Mouse (Mus musculus): ENCODE measurements at regions not wholly inside any gene's neighbourhood (a gene's known extent, or its start where the extent isn't known, plus 50 kb on each side); places are given as distances from the start of the nearest gene placed in this dataset.

- H3K4me2 ChIP-seq (ENCODE audit: low read depth, low read length), result no peak overlapping the region
- H3K9ac ChIP-seq (ENCODE audit: low read length), result no peak overlapping the region
- ATAC-seq (ENCODE audit: insufficient read depth, low FRiP score), result no peak
- H3K4me3 ChIP-seq (replicated peaks; ENCODE audit: low read length), result no peak overlapping the region
- H3K27ac ChIP-seq (ENCODE audit: low read length), result no peak overlapping the region
- 40% methylated on average over 3 of the region's 3 CpGs for WGBS
- H3K4me1 ChIP-seq (ENCODE audit: control insufficient read depth, insufficient read depth, low read length), result no peaks in the 10 kb centered on the region
- no peaks in the 10 kb centered on the region for H3K36me3 ChIP-seq (ENCODE audit: control insufficient read depth, insufficient read depth, low read length)
- H3K27me3 ChIP-seq (ENCODE audit: control insufficient read depth, insufficient read depth, low read length), result no peaks in the 10 kb centered on the region
- H3K9me3 ChIP-seq (replicated peaks; ENCODE audit: control insufficient read depth, low read length), result no peaks in the 10 kb centered on the region
These were observed 97.2 kb downstream of the Spry2 start for GRCm38 (mm10) chr14:105799401-105799861.

GRCm38 (mm10) chr14:105793010-105793702, 103.5 kb downstream of the Spry2 start:
- no peak for ATAC-seq (ENCODE audit: insufficient read depth, low FRiP score)
- no peaks in the 10 kb centered on the region for H3K36me3 ChIP-seq (ENCODE audit: control insufficient read depth, insufficient read depth, low read length)
- H3K4me1 ChIP-seq (ENCODE audit: control insufficient read depth, insufficient read depth, low read length), result no peaks in the 10 kb centered on the region
- no peak overlapping the region for H3K9ac ChIP-seq (ENCODE audit: low read length)
- no peaks in the 10 kb centered on the region for H3K27me3 ChIP-seq (ENCODE audit: control insufficient read depth, insufficient read depth, low read length)
- H3K4me3 ChIP-seq (replicated peaks; ENCODE audit: low read length), result no peak overlapping the region
- WGBS, result 70% methylated on average over 4 of the region's 4 CpGs
- 0 out of 2 replicates have a peak, but pooled peaks cover 2% of the 10 kb centered on the region for H3K9me3 ChIP-seq (replicated peaks; ENCODE audit: control insufficient read depth, low read length)
- H3K27ac ChIP-seq (ENCODE audit: low read length), result no peak overlapping the region
- H3K4me2 ChIP-seq (ENCODE audit: low read depth, low read length), result no peak overlapping the region

DNA sequence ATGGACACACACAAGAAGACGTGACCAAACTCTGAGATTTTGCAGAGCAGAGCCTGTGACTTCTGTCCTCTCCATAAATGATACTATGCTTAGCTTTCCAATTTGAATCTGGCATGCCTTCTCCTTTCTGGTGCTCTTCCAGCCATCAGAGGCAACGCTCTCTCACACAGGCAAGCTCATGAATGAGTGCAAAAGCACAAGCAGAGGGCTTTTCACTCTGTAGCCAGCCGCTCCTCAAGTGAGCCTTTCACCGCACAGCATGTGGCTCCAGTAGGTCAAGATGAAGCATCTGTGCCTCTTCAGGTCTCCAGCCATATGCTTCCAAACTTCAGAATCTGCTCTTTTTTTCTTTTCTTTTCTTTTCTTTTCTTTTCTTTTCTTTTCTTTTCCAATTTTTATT, 106.2 kb downstream of the Spry2 start:
- H3K9ac ChIP-seq (ENCODE audit: low read length), result no peak overlapping the region
- H3K4me3 ChIP-seq (replicated peaks; ENCODE audit: low read length), result no peak overlapping the region
- 94% methylated on average over 4 of the region's 4 CpGs for WGBS
- no peaks in the 10 kb centered on the region for H3K27me3 ChIP-seq (ENCODE audit: control insufficient read depth, insufficient read depth, low read length)
- H3K4me2 ChIP-seq (ENCODE audit: low read depth, low read length), result no peak overlapping the region
- no peaks in the 10 kb centered on the region for H3K4me1 ChIP-seq (ENCODE audit: control insufficient read depth, insufficient read depth, low read length)
- no peak overlapping the region for H3K27ac ChIP-seq (ENCODE audit: low read length)
- no peak for ATAC-seq (ENCODE audit: insufficient read depth, low FRiP score)
- no peaks in the 10 kb centered on the region for H3K36me3 ChIP-seq (ENCODE audit: control insufficient read depth, insufficient read depth, low read length)
- 0 out of 2 replicates have a peak, but pooled peaks cover 2% of the 10 kb centered on the region for H3K9me3 ChIP-seq (replicated peaks; ENCODE audit: control insufficient read depth, low read length)

DNA sequence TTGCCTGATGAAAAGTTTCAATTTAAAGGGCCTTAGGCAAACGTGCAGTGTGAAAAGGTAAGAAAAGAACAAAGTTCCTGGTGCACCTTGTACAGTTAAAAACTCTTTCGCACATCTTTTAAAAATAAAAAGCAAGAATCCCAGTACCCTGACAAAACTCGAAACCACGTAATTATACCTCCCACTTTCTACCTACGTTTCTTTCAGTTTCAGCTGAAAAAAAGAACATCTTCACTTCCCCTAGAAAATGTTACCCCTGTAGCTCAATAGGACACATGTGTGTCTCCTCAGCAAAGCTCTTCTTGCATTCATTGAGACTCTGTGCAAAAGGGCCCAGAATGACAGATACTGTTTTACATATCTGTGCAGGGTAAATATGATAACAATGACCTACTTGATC, 113.2 kb downstream of the Spry2 start:
- H3K9ac ChIP-seq (ENCODE audit: low read length), result no peak overlapping the region
- no peak for ATAC-seq (ENCODE audit: insufficient read depth, low FRiP score)
- no peaks in the 10 kb centered on the region for H3K9me3 ChIP-seq (replicated peaks; ENCODE audit: control insufficient read depth, low read length)
- no peaks in the 10 kb centered on the region for H3K36me3 ChIP-seq (ENCODE audit: control insufficient read depth, insufficient read depth, low read length)
- H3K4me2 ChIP-seq (ENCODE audit: low read depth, low read length), result no peak overlapping the region
- H3K27me3 ChIP-seq (ENCODE audit: control insufficient read depth, insufficient read depth, low read length), result no peaks in the 10 kb centered on the region
- 85% methylated on average over 5 of the region's 5 CpGs for WGBS
- H3K4me3 ChIP-seq (replicated peaks; ENCODE audit: low read length), result no peak overlapping the region
- H3K4me1 ChIP-seq (ENCODE audit: control insufficient read depth, insufficient read depth, low read length), result no peaks in the 10 kb centered on the region
- H3K27ac ChIP-seq (ENCODE audit: low read length), result no peak overlapping the region

DNA sequence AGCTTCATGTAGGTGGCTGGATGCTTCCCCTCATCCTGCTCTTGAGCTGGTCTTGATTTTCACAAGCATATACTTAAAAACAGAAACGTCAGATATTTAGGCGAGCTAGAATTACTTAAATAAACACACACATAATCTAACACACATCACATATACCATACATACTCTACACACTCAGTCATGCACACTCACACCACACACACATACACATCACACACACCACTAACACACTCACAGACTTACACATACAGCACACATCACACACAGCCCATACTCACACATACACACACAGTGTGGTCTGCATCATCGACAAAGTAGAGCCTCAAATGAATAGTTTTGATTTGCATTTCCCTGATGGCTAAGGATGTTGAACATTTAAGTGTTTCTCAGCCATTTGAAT, 116.9 kb downstream of the Spry2 start:
- Histone ChIP-seq H3K4me2 (ENCODE audit: low read depth, low read length) (no peak overlapping the region), H3K27me3 (ENCODE audit: control insufficient read depth, insufficient read depth, low read length) (no peaks in the 10 kb centered on the region), H3K4me3 (replicated peaks; ENCODE audit: low read length) (no peak overlapping the region), H3K27ac (ENCODE audit: low read length) (no peak overlapping the region), H3K9me3 (replicated peaks; ENCODE audit: control insufficient read depth, low read length) (no peaks in the 10 kb centered on the region), H3K4me1 (ENCODE audit: control insufficient read depth, insufficient read depth, low read length) (no peaks in the 10 kb centered on the region), H3K9ac (ENCODE audit: low read length) (no peak overlapping the region), H3K36me3 (ENCODE audit: control insufficient read depth, insufficient read depth, low read length) (no peaks in the 10 kb centered on the region)
- WGBS, result 72% methylated on average over 3 of the region's 3 CpGs
- ATAC-seq (ENCODE audit: insufficient read depth, low FRiP score), result no peak

DNA sequence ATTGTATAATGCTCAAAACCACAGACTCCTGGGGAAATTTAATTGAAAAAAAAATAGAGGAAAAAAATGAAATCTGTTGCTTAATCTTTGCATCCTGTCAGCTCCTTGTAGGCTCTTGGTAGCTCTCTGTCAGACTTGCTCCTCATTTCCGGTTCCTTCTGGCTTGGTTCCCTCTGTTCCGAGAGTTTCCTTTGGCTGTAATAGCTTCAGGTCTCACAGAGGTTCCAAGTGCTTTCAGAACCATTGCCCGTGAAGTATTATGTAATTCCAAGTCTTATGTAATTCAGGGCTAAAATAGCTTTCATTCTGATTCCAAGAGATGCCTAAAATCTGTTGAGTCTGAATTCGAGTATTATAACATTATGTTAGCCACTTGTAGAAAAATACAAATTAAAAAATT, 117.3 kb downstream of the Spry2 start:
- Histone ChIP-seq H3K36me3 (ENCODE audit: control insufficient read depth, insufficient read depth, low read length) (no peaks in the 10 kb centered on the region), H3K4me1 (ENCODE audit: control insufficient read depth, insufficient read depth, low read length) (no peaks in the 10 kb centered on the region), H3K9ac (ENCODE audit: low read length) (no peak overlapping the region), H3K9me3 (replicated peaks; ENCODE audit: control insufficient read depth, low read length) (no peaks in the 10 kb centered on the region), H3K4me2 (ENCODE audit: low read depth, low read length) (no peak overlapping the region), H3K27ac (ENCODE audit: low read length) (no peak overlapping the region), H3K4me3 (replicated peaks; ENCODE audit: low read length) (no peak overlapping the region), H3K27me3 (ENCODE audit: control insufficient read depth, insufficient read depth, low read length) (no peaks in the 10 kb centered on the region)
- 57% methylated on average over 4 of the region's 4 CpGs for WGBS
- no peak for ATAC-seq (ENCODE audit: insufficient read depth, low FRiP score)

DNA sequence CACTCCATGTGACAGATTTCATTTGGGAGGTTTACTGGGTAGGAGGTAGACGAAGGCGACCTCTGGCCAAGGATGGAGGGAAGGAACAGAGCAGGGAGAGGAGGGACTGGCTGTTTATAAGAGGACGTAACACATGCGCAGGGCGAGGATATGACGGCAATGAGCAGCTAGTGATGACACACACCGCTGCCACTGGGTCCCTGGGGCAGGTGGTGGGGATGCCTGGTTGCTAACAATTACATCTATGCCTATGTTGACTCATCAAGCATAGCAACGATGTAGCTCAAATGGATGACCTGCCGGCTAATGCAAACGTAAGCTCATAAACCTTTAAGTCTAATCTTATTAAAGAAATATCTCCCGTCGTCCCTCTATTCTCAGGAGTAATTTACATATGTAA, 122.9 kb downstream of the Spry2 start:
- H3K9ac ChIP-seq (ENCODE audit: low read length), result no peak overlapping the region
- no peak overlapping the region for H3K4me2 ChIP-seq (ENCODE audit: low read depth, low read length)
- 84% methylated on average over 12 of the region's 12 CpGs for WGBS
- ATAC-seq (ENCODE audit: insufficient read depth, low FRiP score), result no peak
- H3K4me1 ChIP-seq (ENCODE audit: control insufficient read depth, insufficient read depth, low read length), result no peaks in the 10 kb centered on the region
- no peak overlapping the region for H3K4me3 ChIP-seq (replicated peaks; ENCODE audit: low read length)
- no peaks in the 10 kb centered on the region for H3K9me3 ChIP-seq (replicated peaks; ENCODE audit: control insufficient read depth, low read length)
- no peaks in the 10 kb centered on the region for H3K36me3 ChIP-seq (ENCODE audit: control insufficient read depth, insufficient read depth, low read length)
- no peaks in the 10 kb centered on the region for H3K27me3 ChIP-seq (ENCODE audit: control insufficient read depth, insufficient read depth, low read length)
- H3K27ac ChIP-seq (ENCODE audit: low read length), result no peak overlapping the region

- no peaks in the 10 kb centered on the region for H3K9me3 ChIP-seq (replicated peaks; ENCODE audit: control insufficient read depth, low read length)
- WGBS, result 33% methylated on average over 4 of the region's 4 CpGs
- no peaks in the 10 kb centered on the region for H3K4me1 ChIP-seq (ENCODE audit: control insufficient read depth, insufficient read depth, low read length)
- H3K27me3 ChIP-seq (ENCODE audit: control insufficient read depth, insufficient read depth, low read length), result no peaks in the 10 kb centered on the region
- H3K4me3 ChIP-seq (replicated peaks; ENCODE audit: low read length), result no peak overlapping the region
- H3K9ac ChIP-seq (ENCODE audit: low read length), result no peak overlapping the region
- no peaks in the 10 kb centered on the region for H3K36me3 ChIP-seq (ENCODE audit: control insufficient read depth, insufficient read depth, low read length)
- no peak overlapping the region for H3K27ac ChIP-seq (ENCODE audit: low read length)
- peak; percentile 44; the same call in 1 of the 2 replicates for ATAC-seq (ENCODE audit: insufficient read depth, low FRiP score)
- H3K4me2 ChIP-seq (ENCODE audit: low read depth, low read length), result no peak overlapping the region
These were observed 129.5 kb downstream of the Spry2 start for GRCm38 (mm10) chr14:105767100-105767499.

DNA sequence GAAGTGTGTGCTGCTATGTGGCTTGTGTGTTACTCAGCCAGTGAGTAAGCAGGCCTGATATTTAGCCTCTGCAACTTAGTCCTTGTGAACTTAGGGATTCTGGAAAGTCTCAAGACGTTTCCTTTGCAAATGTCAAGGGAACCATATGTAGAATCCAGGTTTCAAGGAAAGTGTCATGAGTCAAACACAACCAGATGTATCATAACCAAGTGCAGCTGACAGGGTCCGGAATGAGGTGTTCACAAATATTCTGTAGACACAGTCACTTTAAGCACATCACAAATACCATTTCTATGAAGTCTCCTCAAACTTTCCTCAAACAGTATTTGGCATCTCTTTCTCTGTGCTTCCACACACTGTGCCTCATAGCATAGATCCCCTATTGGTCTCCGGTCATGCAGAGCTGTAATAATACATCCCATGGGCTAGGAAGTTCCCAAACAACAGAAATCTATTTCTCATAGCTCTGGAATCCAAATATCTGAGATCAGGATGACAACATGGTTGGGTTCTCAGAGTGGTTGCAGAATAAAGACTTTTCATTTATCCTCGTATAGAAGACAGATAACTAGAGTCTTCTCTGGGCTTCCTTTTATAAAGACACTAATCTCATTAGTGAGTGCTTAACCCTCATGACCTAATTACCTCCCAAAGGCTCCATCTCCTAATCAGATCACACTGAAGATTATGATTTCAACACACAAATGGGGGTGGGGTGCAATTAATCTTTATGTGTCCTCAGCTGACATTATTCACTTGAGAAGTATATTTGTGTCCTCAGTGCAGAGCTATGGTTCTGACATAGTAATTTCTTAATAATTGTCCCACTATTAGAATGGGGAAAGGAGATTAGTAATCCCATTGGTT, 143.9 kb downstream of the Spry2 start:
- H3K27ac ChIP-seq (ENCODE audit: low read length), result no peak overlapping the region
- H3K9me3 ChIP-seq (replicated peaks; ENCODE audit: control insufficient read depth, low read length), result no peaks in the 10 kb centered on the region
- no peak overlapping the region for H3K4me3 ChIP-seq (replicated peaks; ENCODE audit: low read length)
- no peaks in the 10 kb centered on the region for H3K36me3 ChIP-seq (ENCODE audit: control insufficient read depth, insufficient read depth, low read length)
- WGBS, result 71% methylated on average over 4 of the region's 4 CpGs
- no peak overlapping the region for H3K4me2 ChIP-seq (ENCODE audit: low read depth, low read length)
- no peak for ATAC-seq (ENCODE audit: insufficient read depth, low FRiP score)
- H3K4me1 ChIP-seq (ENCODE audit: control insufficient read depth, insufficient read depth, low read length), result no peaks in the 10 kb centered on the region
- H3K9ac ChIP-seq (ENCODE audit: low read length), result no peak overlapping the region
- H3K27me3 ChIP-seq (ENCODE audit: control insufficient read depth, insufficient read depth, low read length), result no peaks in the 10 kb centered on the region
